Mouse (Mus musculus): ENCODE data around the gene Qsox1.

Qsox1 gene

DNA sequence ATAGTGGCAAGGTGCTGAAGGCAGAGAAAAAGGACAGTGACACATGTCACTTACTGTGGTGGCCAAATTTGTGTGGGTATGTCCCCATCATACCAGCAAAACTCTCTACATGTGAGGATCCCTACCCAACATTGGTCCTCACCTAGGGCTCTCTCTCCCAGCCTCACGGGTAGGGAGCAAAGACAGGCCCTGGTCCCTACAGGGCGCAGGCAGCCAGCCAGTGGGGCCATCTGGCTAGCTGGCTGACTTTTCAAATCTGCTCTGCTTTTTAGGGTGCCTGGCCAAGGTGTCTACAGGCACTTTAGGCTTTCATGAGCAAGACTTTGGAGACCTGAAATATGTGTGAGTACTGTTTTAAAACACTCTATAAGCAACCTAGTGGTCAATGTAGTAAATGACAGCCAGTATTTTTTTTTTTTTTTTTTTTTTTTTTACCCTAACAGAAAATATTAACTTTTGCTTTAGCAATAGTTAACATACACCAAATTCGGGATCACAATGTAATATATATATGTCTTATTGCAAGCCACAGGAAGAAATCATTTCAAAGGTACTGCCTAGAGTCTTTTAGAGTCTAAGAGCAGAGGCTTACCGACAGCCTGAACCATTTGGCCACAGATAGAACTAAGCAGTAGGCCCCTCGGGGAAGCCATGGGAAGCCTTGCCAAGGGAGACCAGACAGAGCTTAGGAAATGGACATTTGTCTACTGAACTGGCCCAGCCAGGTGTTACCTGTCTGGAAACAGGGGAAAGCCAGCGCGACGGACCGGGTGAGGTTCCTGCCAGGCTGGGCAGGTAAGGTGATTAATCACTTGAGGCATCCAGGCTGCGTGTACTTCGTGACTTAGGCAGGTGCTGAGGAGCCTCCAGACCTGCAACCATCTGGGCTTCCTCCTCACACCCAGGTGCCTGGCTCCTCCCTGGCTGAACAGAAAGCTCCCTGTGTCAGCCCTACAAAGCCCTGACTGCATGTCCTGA is 11.4 kb downstream of the Qsox1 start:
- DNase-seq (ENCODE audit: low spot score in 2 of 2) = no peak

- no peak for DNase-seq (ENCODE audit: low spot score in 2 of 2)
These were observed 14.7 kb downstream of the Qsox1 start for GRCm38 (mm10) chr1:155798000-155798399.

GRCm38 (mm10) chr1:155797425-155797824 is 15.3 kb downstream of the Qsox1 start:
- no peak for DNase-seq (ENCODE audit: low spot score in 2 of 2)

DNA sequence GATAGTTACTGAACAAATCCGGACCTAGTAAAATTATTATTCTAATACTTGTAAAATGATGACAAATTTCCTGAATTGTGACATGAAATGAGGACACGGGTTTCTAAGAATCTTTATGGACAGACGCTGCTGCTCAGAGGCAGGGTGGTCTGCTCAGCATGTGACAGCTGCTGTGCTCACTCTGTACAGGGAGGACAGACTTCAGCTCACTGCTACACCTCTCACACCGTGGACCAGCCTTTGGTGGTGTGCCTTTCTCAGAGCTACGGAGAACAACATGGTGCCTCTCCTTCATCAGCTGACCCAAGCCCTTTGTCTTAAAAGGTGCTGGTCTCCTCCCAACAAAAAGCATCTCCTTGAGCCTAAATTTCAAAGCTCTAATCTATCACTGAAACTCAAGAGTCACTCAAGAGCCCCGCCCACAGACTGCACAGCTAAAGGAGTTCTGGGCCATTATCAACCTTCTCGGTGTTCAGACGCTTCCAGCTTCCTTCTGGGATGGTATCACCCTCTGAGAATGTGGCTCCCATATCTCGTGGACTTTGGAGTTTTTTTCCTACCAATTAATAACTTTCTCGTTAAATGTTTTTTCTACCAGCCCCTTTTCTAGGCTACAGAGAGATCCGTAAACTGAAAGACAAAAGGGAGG is 15.8 kb downstream of the Qsox1 start:
- DNase-seq (ENCODE audit: low spot score in 2 of 2) = no peak

- DNase-seq (ENCODE audit: low spot score in 2 of 2) = no peak
These were observed 16.9 kb downstream of the Qsox1 start for GRCm38 (mm10) chr1:155795791-155796233.

GRCm38 (mm10) chr1:155794855-155795254 is 17.8 kb downstream of the Qsox1 start:
- DNase-seq (ENCODE audit: low spot score in 2 of 2) = no peak

DNA sequence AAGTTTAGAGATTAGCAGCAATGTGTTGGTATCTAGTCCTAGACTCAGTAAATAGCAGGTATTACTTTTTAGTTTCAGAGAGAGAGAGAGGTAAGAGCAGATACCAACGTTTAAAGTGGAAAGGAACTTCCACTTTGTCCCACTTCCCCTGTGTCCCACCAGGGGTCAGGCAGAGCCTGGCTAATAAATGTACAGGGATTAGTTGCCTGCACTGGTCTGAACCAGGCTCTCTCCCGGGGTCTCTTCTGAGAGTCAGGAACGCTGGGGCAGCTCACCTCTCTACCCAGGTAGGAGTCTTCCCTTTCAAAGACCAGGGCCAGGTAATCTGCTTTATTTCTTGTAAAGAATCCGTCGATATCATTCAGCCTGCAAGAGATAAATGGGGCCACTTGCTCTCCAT is 20.8 kb downstream of the Qsox1 start:
- DNase-seq (ENCODE audit: low spot score in 2 of 2) = no peak

GRCm38 (mm10) chr1:155790111-155790974 is 22.3 kb downstream of the Qsox1 start:
- DNase-seq (ENCODE audit: low spot score in 2 of 2) = no peak

- no peak for DNase-seq (ENCODE audit: low spot score in 2 of 2)
These were observed 26.8 kb downstream of the Qsox1 start for GRCm38 (mm10) chr1:155785886-155786285.

DNA sequence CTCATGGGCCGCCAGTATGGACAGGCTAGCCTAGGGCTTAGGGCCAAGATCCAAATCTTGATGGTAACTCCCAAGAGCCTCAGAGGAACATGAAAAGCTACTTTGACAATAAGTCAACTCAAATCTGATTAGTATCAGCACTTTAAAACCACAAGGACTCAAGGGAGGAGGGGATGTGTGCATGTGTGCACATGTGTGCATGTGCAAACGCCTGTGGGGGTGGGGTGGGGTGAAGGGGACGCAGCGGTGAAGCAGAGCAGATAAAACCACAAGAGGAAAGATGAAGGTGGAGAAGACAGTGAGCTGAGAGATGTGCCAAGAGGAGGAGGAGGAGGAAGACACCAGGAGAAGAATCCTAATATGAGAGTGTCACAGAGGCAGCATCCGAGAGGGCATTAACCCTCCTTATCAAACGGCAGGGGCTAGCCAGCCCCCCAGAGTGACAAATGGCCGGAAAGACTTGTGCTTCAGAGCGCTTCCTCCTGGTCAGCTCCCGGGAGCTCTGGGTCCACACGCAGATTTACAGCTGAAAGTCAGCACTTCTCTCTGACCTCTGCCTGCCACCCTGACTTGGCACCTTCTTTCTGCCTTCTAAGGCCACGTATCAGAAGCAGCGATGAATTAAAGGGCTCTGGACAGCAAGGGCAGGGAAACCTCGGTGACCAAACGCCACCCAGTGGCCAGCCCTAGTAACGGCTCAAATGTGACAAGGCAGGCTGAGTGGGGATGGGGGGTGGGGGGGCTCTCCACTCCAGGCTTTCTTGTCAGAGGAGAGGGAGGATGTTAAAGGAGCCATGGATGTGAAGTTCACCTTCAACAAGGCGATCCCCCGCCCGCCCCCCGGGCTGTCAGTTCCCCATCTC is 28.1 kb downstream of the Qsox1 start:
- DNase-seq (ENCODE audit: low spot score in 2 of 2) = peak in 1 of 2 experiments; percentile 29

DNA sequence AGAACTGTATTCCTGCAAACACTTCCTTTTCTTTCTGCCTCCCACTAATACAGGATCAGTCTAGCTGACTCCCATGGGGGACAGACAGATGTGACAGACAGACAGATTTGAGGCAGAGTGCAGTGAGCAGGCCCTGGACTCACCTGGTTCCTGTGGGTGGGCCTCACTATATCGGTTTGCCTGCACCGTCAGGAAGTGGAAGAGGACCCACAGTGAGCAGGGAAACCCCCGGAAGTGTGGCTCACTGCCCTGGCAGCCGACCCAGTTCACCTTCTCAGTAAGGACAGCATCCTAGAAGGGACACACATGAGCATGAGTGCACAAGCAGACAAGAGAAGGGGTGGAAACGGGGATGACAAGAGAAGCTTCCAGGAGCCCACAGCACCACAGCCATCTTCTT is 30.3 kb downstream of the Qsox1 start:
- peak; percentile 3 to 27 for DNase-seq (ENCODE audit: low spot score in 2 of 2)

DNA sequence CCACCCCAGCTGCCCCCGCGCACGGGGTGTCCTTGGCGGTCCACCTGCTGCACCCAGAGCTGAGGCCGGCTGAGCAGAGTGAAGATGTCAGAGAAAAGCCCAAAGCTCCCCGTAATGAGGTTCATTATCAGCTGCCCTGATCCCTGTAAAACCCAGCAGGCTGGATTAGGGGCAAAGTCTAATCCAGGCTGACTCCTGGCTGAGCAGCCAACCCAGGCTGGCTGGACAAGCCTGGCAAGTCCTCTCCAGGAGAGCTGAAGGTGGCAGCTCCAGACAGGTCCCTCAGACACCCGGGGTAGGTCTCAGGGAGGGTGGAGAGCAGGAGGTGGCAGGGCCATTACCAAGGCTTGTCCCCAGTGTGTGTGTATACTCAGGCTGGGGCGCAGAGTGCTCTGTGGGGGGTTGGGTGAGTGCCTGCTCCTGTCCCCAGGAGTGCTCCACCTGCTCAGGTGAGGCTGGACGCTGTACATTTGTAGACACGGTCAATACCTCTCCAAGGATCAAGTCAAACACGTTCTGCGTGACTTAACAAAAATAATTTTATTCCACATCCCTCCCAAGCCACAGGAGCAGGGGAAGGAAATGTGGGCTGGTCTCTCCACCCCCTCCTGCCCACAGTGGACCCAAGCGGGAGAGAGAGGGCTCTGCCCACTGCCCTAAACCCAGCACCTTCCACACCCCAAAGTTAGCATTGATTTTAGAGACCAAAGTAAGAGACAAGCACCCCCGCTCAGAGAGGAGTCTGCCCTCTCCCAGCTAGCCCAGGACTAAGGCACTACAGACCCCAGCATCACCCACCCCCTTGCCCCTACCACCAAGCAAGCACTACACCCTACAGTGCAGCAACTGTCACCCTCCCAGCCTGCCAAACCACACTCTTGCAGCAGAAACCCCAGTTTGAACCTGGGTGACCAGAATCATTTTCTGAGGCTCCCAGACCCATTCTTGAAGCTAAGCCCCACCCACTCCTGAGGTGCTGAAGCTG is 34.8 kb downstream of the Qsox1 start:
- no peak for DNase-seq (ENCODE audit: low spot score in 2 of 2)

DNA sequence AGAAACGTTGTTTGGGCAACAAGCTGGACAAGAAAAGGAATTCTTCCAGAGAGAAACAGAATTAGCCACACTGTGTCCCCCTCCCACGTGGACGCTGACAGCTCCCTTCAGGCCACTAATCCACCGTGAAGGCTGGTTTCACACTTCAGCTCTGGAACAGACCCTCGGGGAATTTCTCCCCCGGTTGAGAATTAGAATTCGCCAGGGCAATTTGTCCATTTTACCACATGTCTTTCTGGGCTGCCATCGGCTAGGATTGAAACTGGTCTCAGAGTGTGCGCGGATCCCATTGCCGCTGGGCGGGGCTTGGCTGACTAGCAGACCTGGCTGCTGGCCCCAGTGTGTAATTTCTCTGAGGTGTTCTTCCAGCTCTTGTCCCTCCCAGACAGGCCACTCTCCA is 53.5 kb downstream of the Qsox1 start:
- no peak for DNase-seq (ENCODE audit: low spot score in 2 of 2)

DNA sequence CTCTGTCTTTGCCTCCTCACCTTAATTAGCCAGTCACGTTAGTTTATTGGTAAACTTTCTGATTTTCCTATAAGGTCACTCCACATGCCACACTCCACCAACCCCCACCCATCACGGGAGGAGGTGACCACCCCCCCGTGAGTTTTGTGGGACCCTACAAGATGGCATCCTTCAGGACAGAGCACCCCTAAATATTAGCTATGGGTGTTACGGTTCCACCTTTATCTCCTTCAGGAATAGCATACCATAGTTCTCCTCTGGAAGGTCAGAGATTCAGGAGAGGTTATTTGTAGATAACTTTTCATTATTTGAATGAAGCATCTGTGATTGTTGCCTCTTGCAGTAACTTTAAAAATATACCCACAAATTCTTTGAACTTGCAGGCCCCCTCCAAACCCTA is 54.0 kb downstream of the Qsox1 start:
- no peak for DNase-seq (ENCODE audit: low spot score in 2 of 2)

DNA sequence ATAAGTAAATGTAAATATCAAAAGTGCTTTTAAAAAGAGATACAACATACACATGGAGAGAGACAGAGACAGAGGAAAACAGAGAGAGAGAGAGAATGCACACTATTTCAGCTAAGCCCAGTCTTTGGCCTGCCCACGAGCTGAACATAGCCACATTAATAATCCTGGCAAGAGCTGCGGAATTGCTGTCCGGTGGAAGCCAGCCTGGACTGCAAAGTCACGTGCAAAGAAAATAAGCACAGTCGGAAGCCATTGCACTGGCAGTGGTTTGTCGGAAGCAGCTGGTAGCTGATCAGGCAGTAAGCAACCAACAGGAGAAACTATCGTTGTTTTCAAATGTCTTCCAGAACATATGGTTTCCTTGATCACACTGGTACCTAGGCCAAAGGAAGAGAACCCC is 55.1 kb downstream of the Qsox1 start:
- DNase-seq (ENCODE audit: low spot score in 2 of 2) = no peak

GRCm38 (mm10) chr1:155753411-155753810 is 59.3 kb downstream of the Qsox1 start:
- no peak for DNase-seq (ENCODE audit: low spot score in 2 of 2)

DNA sequence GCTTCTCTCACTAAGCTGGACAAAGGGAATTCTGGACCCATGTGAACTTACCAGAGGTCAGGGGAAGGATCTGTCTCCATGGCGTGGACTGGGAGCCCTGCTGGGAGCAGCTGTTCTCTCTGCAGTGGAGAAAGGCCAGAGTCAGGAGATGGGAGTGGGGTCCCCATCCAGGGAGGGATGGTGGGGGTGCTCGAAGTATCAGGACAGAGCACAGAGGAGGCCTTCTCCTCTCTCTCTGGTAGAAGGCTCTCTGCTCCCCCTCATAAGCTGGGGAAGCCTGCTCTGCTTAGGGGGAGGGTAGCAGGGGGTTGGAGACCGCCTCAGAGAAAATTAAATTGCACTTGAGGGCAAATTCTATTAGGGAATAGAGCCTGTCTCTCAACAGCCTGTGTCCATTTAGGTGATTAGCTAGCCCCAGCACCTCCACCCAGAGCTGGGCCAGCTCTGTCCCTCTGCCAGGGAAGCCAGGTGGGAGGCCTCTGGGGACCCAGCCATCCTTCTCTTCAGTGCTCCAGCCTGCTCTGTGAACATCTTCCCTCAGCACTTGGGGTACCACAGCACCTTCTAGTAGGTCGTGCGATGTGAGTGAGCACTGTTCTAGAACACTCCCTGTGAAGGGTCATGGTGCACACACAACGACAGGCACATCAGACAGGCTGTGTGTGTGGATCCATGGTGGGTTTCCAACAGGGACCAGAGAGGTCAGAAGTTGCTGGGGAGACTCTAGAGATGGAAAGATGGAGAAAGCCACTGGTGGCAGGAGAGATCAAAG is 61.0 kb downstream of the Qsox1 start, which contains the start of gene Lhx4:
TSS of gene Lhx4 (minus strand) at position 201 of the 772 bp plus-strand sequence.
- no peak for DNase-seq (ENCODE audit: low spot score in 2 of 2)

DNA sequence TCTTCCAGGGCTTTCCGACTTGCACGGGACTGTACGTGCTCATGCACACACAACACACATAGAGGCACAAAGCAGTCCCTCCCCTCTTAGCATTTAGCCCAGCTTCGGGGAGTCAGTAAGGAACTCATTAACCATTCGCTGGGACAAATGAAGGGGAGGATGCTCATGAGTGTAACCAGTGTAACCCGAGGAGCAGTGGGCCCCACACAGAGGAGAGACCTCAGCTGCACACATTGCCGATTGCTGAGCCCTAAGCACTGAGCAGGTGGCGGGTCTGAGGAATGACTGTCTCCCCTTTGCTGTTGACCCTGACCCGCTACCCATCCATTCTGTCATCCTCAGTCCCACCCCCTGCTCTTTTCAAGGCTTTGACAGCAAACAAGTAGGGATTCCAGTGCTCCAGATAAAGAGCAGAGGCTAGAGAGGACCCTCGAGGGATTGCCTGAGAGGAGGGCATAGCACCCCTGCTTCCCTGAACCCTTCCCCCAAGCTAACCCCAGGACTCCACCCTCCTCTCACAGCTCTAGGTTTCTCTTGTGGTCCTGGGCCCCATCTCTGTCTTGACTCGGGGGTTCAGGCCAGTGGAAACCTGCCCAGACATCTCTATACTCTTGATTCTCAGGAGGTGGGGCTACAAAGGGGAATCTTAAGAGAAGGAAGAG is 62.0 kb downstream of the Qsox1 start:
- DNase-seq (ENCODE audit: low spot score in 2 of 2) = no peak
